In genomic region chr5:110274846-110275245, GRCm38 (mm10) we compare ENCODE assay signal across 25 mouse cellular contexts.
"Had no signal": no experiment of that assay in that cellular context is flagged by ENCODE, and none has a peak within 500 bp of the region (broad histone marks: within the 10 kb centered on the region; RNA-seq: fewer than 3 reads in every experiment).

No protein-coding gene starts in this region.

- H3K27me3 ChIP-seq: heart, embryonic 12.5 days; hindbrain, embryonic 12.5 days; kidney, embryonic 15.5 days; limb, embryonic 12.5 days; liver, embryonic 13.5 days had no signal

- H3K9ac ChIP-seq: heart, embryonic 12.5 days; hindbrain, embryonic 12.5 days; hindbrain, embryonic 14.5 days; kidney, embryonic 15.5 days; limb, embryonic 12.5 days had no signal

- H3K27ac ChIP-seq: heart, embryonic 10.5 days; hindbrain, embryonic 10.5 days; hindbrain, embryonic 12.5 days; hindbrain, embryonic 14.5 days; hindbrain, postnatal 0 days; kidney, embryonic 15.5 days; kidney, postnatal 0 days; limb, embryonic 10.5 days; limb, embryonic 12.5 days had no signal

- H3K9me3 ChIP-seq: heart, embryonic 10.5 days; heart, embryonic 12.5 days; hindbrain, embryonic 10.5 days; hindbrain, embryonic 12.5 days; kidney, embryonic 15.5 days; limb, embryonic 10.5 days; limb, embryonic 12.5 days; liver, embryonic 13.5 days had no signal

- DNase-seq: gastrocnemius, postnatal 14 days; gastrocnemius, postnatal 36 days; heart, adult 18-20 months; heart, postnatal 10 days; heart, postnatal 4 days; kidney, adult 11 months; kidney, adult 2 months; kidney, adult 9 months; kidney, postnatal 14 days; kidney, postnatal 36 days; layer of hippocampus, adult 9-11 months; liver; liver, embryonic 13.5 days had no signal

- H3K36me3 ChIP-seq: heart, embryonic 10.5 days; heart, embryonic 12.5 days; hindbrain, embryonic 10.5 days; hindbrain, embryonic 12.5 days; kidney, embryonic 15.5 days; limb, embryonic 10.5 days; limb, embryonic 12.5 days; liver, embryonic 13.5 days had no signal

- ATAC-seq: hindbrain, postnatal 0 days; intestine, embryonic 16.5 days had no signal

- H3K4me1 ChIP-seq: heart, embryonic 10.5 days; heart, embryonic 12.5 days; hindbrain, embryonic 10.5 days; hindbrain, embryonic 12.5 days; kidney, embryonic 15.5 days; limb, embryonic 10.5 days; limb, embryonic 12.5 days had no signal

- H3K4me2 ChIP-seq: heart, embryonic 12.5 days; hindbrain, embryonic 12.5 days; hindbrain, embryonic 14.5 days; kidney, embryonic 15.5 days; limb, embryonic 12.5 days; liver, embryonic 11.5 days had no signal

- H3K4me3 ChIP-seq: heart, embryonic 10.5 days; heart, embryonic 12.5 days; hindbrain, embryonic 10.5 days; hindbrain, embryonic 12.5 days; kidney, embryonic 15.5 days; limb, embryonic 10.5 days; limb, embryonic 12.5 days; liver, embryonic 13.5 days had no signal
